Mouse (Mus musculus) embryo, embryonic 10 days (tissue): ENCODE data around the gene Mfsd7a.
"Not testable (repeated sequence)": the region's sequence is repeated elsewhere in the genome, so short reads cannot be mapped to it uniquely, and the experiment has no call there.

Source experiments
- DNase-seq: peaks from one replicate; pipeline ENCODE4 v3.0.0-alpha.2; 2015; ENCODE audit warnings: low spot score

Mfsd7a gene

GRCm38 (mm10) chr5:108448785-108449668 is at the start of gene Mfsd7a:
Mfsd7a (minus strand) TSS chr5:108448891.
- DNase-seq: peak; percentile 84

GRCm38 (mm10) chr5:108486148-108486547 is 37.5 kb upstream of the Mfsd7a start:
- DNase-seq: not testable (repeated sequence)

GRCm38 (mm10) chr5:108485239-108485638 is 36.5 kb upstream of the Mfsd7a start:
- peak; percentile 47 for DNase-seq

- no peak for DNase-seq
Observed at GRCm38 (mm10) chr5:108483006-108483405, 34.3 kb upstream of the Mfsd7a start.

GRCm38 (mm10) chr5:108475977-108476376 is 27.3 kb upstream of the Mfsd7a start:
- no peak for DNase-seq

GRCm38 (mm10) chr5:108473737-108474136 is 25.0 kb upstream of the Mfsd7a start:
- DNase-seq: no peak

- no peak for DNase-seq
Observed at GRCm38 (mm10) chr5:108469617-108470016, 20.9 kb upstream of the Mfsd7a start.

- no peak for DNase-seq
Observed at GRCm38 (mm10) chr5:108466647-108467046, 18.0 kb upstream of the Mfsd7a start.

GRCm38 (mm10) chr5:108465131-108465891 is 16.6 kb upstream of the Mfsd7a start:
- no peak for DNase-seq

GRCm38 (mm10) chr5:108462446-108462845 is 13.8 kb upstream of the Mfsd7a start:
- peak; percentile 4 for DNase-seq

GRCm38 (mm10) chr5:108461082-108462065 is 12.7 kb upstream of the Mfsd7a start, which contains the start of gene Pcgf3:
Pcgf3 (plus strand) TSS chr5:108461232.
- DNase-seq: peak; percentile 96

- DNase-seq: no peak
Observed at GRCm38 (mm10) chr5:108460461-108460860, 11.8 kb upstream of the Mfsd7a start.

GRCm38 (mm10) chr5:108458706-108459105 is 10.0 kb upstream of the Mfsd7a start:
- DNase-seq: no peak

GRCm38 (mm10) chr5:108454094-108454493 is 5.4 kb upstream of the Mfsd7a start:
- DNase-seq: no peak

- DNase-seq: no peak
Observed at GRCm38 (mm10) chr5:108452422-108452821, 3.7 kb upstream of the Mfsd7a start.

GRCm38 (mm10) chr5:108451611-108452010 is 2.9 kb upstream of the Mfsd7a start:
- no peak for DNase-seq

GRCm38 (mm10) chr5:108450837-108451540 is 2.3 kb upstream of the Mfsd7a start:
- DNase-seq: no peak

- no peak for DNase-seq
Observed at GRCm38 (mm10) chr5:108447857-108448256, 834 bp downstream of the Mfsd7a start.

GRCm38 (mm10) chr5:108446973-108447372 is 1.7 kb downstream of the Mfsd7a start:
- DNase-seq: no peak

GRCm38 (mm10) chr5:108436101-108436500 is 12.6 kb downstream of the Mfsd7a start:
- DNase-seq: no peak
